Mouse (Mus musculus): ENCODE data around the gene Rin1. TPM values are rescaled to one million over a fixed set of nuclear protein-coding genes. Genes with fewer than 3 reads are reported as not detected.
A peak's percentile ranks its signal among the peaks of the same experiment; 100 is the strongest.
"Not testable (repeated sequence)": the region's sequence is repeated elsewhere in the genome, so short reads cannot be mapped to it uniquely, and the experiment has no call there.

The Rin1 gene
- 1.0 and 1.7 TPM in 2 replicates for polyA plus RNA-seq (2012; ENCODE audit: insufficient read depth, insufficient read length, missing spikeins)

DNA sequence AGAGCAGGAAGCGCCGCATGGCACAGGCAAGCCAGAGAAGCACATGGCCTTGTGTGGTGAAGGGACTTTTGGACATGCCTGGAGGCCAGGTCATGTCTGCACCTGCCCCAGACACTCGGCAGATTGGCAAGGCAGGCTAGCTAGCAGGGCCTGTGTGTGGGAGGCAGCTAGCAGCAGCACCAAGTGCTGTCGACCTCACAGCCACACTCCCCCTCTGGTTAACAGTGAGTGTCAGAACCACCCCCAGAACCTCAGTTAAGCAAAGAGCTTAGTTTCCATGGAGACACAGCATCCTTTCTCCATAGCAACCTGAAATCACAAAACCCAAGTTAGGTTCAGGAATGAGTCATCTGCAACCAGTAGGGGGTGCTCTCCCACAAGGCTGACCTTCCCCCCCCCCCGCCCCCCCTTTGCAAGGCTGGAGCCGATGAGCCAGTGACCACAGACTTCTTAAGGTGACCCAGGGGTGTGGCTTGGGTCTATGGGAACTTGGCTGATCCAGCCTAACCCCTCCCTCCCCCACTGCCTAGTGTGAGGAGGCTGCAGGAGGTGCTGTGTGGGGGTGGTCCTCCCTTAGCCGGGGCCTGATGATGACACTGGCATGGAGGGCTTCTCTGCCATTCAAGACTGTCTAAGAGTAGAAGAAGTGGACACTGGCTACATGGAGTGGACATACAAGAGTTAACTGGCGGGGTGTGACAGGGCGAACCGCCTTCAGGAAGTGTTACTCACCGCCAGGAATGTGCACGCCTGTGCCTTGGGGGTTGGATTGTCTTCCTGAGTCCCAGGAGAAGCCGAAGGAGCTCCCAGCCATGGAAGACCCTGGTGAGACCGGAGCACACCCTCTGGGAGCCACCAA, at the start of gene Rin1:
Rin1 (plus strand) TSS at position 435 of the 859 bp plus-strand sequence.
- peak within 1 kb of the TSS; percentile 62 for H3K27ac ChIP-seq (ENCODE audit: insufficient read depth, low read depth, low read length)
- peak within 1 kb of the TSS; percentile 44 for H3K4me3 ChIP-seq (ENCODE audit: insufficient read depth, low read length)
- H3K4me1 ChIP-seq (ENCODE audit: control insufficient read depth, insufficient read depth, low read length) = peaks cover 21% of the 10 kb centered on the region
- TF ChIP-seq CTCF (IDR thresholded peaks at IDR 0.05; ENCODE audit: low read depth, low read length) = peak; percentile 22; the same call in 1 of the 2 replicates
- TF ChIP-seq POLR2A (IDR thresholded peaks at IDR 0.05; ENCODE audit: borderline replicate concordance, low read depth, low read length) = no peak

DNA sequence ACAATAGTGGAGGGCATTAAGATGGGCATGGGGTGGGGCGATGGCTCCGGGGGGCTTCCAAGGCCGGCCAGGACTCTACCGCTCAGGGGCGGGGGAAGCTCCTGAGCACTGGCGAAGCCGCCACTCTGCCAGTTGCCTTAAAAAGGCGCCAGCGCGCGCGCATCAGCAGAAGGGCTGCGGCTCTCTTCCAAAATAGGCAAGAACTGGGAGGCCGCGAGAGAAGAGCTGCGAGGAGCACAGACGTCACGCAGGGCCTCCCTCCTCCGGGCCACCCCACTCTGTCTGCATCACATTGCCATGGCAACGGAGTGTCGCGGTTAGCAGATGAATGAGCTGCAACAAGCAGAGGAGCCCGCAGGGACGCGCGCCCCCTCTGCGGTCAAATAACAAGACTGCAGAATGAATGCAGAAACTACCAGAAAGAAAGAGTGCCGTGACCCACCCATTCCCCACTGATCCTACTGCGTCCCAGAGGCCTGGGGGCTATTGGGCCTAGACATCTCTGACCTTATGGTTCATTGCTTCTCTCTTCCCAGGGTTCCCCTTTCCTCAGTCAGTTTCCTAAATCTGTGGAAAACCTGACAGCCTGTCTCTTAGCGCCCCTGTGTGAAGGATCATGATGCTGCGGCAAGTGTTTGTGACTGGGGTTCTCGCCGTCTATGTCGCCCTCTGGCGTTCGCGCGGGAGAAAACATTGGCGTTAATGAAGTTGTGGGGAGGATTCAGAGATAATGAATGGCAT, 48.4 kb upstream of the Rin1 start:
- H3K4me3 ChIP-seq (ENCODE audit: insufficient read depth, low read length) = no peak overlapping the region
- TF ChIP-seq CTCF (IDR thresholded peaks at IDR 0.05; ENCODE audit: low read depth, low read length) (peak; percentile 96), POLR2A (IDR thresholded peaks at IDR 0.05; ENCODE audit: borderline replicate concordance, low read depth, low read length) (no peak)
- H3K4me1 ChIP-seq (ENCODE audit: control insufficient read depth, insufficient read depth, low read length) = peaks cover 36% of the 10 kb centered on the region
- H3K27ac ChIP-seq (ENCODE audit: insufficient read depth, low read depth, low read length) = no peak overlapping the region

- H3K4me3 ChIP-seq (ENCODE audit: insufficient read depth, low read length); H3K27ac ChIP-seq (ENCODE audit: insufficient read depth, low read depth, low read length): not testable (repeated sequence)
- H3K4me1 ChIP-seq (ENCODE audit: control insufficient read depth, insufficient read depth, low read length) = peaks cover 31% of the 10 kb centered on the region
Measured at GRCm38 (mm10) chr19:5003644-5004043, 46.6 kb upstream of the Rin1 start.

GRCm38 (mm10) chr19:5004925-5005324, 45.4 kb upstream of the Rin1 start:
- no peak overlapping the region for H3K4me3 ChIP-seq (ENCODE audit: insufficient read depth, low read length)
- H3K4me1 ChIP-seq (ENCODE audit: control insufficient read depth, insufficient read depth, low read length) = peaks cover 20% of the 10 kb centered on the region
- TF ChIP-seq POLR2A (IDR thresholded peaks at IDR 0.05; ENCODE audit: borderline replicate concordance, low read depth, low read length) (no peak), CTCF (IDR thresholded peaks at IDR 0.05; ENCODE audit: low read depth, low read length) (no peak)
- H3K27ac ChIP-seq (ENCODE audit: insufficient read depth, low read depth, low read length) = no peak overlapping the region

- H3K4me3 ChIP-seq (ENCODE audit: insufficient read depth, low read length) = no peak overlapping the region
- TF ChIP-seq CTCF (IDR thresholded peaks at IDR 0.05; ENCODE audit: low read depth, low read length) = no peak
- TF ChIP-seq POLR2A (IDR thresholded peaks at IDR 0.05; ENCODE audit: borderline replicate concordance, low read depth, low read length) = no peak
Measured at GRCm38 (mm10) chr19:5013138-5013537, 37.1 kb upstream of the Rin1 start.

DNA sequence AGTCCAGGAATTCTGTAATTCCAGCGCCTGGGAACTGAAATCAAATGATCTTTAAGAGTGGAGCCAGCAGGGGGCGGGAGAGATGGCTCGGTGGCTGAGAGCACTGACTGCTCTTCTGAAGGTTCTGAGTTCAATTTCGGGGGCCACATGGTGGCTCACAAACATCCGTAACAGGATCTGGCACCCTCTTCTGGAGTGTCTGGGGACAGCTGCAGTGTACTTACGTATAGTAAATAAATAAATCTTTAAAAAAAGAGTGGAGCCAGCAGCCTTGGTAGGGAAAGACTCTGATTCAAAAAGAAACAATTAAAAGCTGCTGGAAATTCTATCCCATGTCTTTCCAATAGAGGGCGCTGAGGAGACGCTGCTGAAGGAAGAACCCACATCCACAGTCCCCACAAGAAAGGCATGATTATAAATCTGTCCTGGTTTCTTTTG, 35.3 kb upstream of the Rin1 start:
- Histone ChIP-seq H3K4me1 (ENCODE audit: control insufficient read depth, insufficient read depth, low read length) (peaks cover 22% of the 10 kb centered on the region), H3K27ac (ENCODE audit: insufficient read depth, low read depth, low read length) (no peak overlapping the region), H3K4me3 (ENCODE audit: insufficient read depth, low read length) (no peak overlapping the region)
- TF ChIP-seq POLR2A (IDR thresholded peaks at IDR 0.05; ENCODE audit: borderline replicate concordance, low read depth, low read length) (no peak), CTCF (IDR thresholded peaks at IDR 0.05; ENCODE audit: low read depth, low read length) (peak; percentile 42; the same call in 1 of the 2 replicates)

More at GRCm38 (mm10) chr19:5013138-5013537, 37.1 kb upstream of the Rin1 start:
- Histone ChIP-seq H3K4me1 (ENCODE audit: control insufficient read depth, insufficient read depth, low read length) (peaks cover 13% of the 10 kb centered on the region), H3K27ac (ENCODE audit: insufficient read depth, low read depth, low read length) (no peak overlapping the region)

DNA sequence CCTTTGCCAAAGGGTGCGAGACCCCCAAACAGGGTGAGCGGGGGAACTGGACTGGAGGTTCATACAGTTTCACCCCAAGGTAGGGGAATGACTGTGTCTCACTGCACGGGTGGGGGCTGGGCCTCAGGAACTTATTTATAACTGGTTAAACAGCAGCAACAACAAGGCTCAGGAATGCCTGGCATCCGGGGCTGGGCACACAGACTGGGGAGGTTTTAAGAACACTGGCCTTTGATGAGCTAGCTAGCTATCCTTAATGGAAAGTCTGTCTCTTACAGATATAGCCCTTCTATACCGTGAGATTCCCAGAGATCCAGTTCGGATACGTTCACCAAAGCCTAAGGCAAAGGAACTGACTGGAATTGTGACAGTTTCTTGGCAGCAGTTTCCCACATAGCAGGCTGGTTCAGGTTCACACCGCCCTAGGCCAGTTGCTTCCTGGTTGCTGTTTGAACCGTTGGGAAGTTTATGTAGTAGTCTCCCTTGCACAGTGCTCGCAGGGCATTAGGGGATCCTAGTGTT, 34.0 kb upstream of the Rin1 start:
- Histone ChIP-seq H3K27ac (ENCODE audit: insufficient read depth, low read depth, low read length) (no peak overlapping the region), H3K4me3 (ENCODE audit: insufficient read depth, low read length) (no peak overlapping the region)
- TF ChIP-seq CTCF (IDR thresholded peaks at IDR 0.05; ENCODE audit: low read depth, low read length) (no peak), POLR2A (IDR thresholded peaks at IDR 0.05; ENCODE audit: borderline replicate concordance, low read depth, low read length) (no peak)

DNA sequence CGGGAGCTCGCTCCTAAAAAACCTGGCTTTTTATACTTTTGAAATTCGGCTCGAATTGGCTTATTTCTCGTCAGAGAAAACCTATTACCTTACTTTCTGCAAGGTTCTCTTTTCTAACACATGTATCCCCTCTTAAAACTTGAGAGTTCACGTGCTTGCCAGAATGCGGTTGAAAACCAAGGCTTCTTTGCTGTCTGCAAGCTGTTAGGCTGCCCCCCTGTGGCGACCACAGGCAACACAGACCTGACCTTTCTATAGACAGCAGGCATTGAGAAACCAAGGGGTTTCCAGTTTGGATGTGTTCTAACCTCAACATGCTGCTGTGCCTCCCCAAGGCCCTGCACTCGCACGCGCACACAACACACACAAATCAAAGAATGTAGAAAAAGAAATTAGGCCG, 33.5 kb upstream of the Rin1 start:
- Histone ChIP-seq H3K4me1 (ENCODE audit: control insufficient read depth, insufficient read depth, low read length) (peaks cover 22% of the 10 kb centered on the region), H3K27ac (ENCODE audit: insufficient read depth, low read depth, low read length) (no peak overlapping the region), H3K4me3 (ENCODE audit: insufficient read depth, low read length) (no peak overlapping the region)
- no peak for TF ChIP-seq POLR2A (IDR thresholded peaks at IDR 0.05; ENCODE audit: borderline replicate concordance, low read depth, low read length)
- TF ChIP-seq CTCF (IDR thresholded peaks at IDR 0.05; ENCODE audit: low read depth, low read length) = peak; percentile 61

More for the DNA sequence above, 34.0 kb upstream of the Rin1 start:
- H3K4me1 ChIP-seq (ENCODE audit: control insufficient read depth, insufficient read depth, low read length) = peaks cover 22% of the 10 kb centered on the region

- Histone ChIP-seq H3K27ac (ENCODE audit: insufficient read depth, low read depth, low read length) (no peak overlapping the region), H3K4me3 (ENCODE audit: insufficient read depth, low read length) (no peak overlapping the region), H3K4me1 (ENCODE audit: control insufficient read depth, insufficient read depth, low read length) (peaks cover 24% of the 10 kb centered on the region)
- TF ChIP-seq POLR2A (IDR thresholded peaks at IDR 0.05; ENCODE audit: borderline replicate concordance, low read depth, low read length) = no peak
Measured at GRCm38 (mm10) chr19:5017611-5018010, 32.7 kb upstream of the Rin1 start.
